Mouse (Mus musculus) hindbrain, embryonic 14.5 days (tissue): ENCODE measurements around the gene Gm20696. TPM values are rescaled to one million over a fixed set of nuclear protein-coding genes. Genes with fewer than 3 reads are reported as not detected.

ENCODE experiments used
- ATAC-seq: fragments of 200-750 bp; cut with Nextera tagmentation; 2 replicates; pipeline ENCODE4 v1.8.0; 2017; ENCODE audit warnings: moderate number of reproducible peaks, mild to moderate bottlenecking, moderate TSS enrichment, moderate library complexity; ENCODE audit not compliant: low FRiP score
- DNase-seq: peaks from one replicate; pipeline ENCODE4 v3.0.0-alpha.2; 2015; ENCODE audit warnings: low spot score
- H3K27ac ChIP-seq: fragments of 300-500 bp; sonication (generic); 2 replicates; pipeline ENCODE4 v1.5.1; 2014; ENCODE audit warnings: mild to moderate bottlenecking, moderate library complexity
- H3K27me3 ChIP-seq: fragments of 300-500 bp; sonication (generic); 2 replicates; pipeline ENCODE4 v1.6.1; 2014; ENCODE audit warnings: mild to moderate bottlenecking, low read length, mixed read lengths; ENCODE audit not compliant: control insufficient read depth, insufficient read depth
- H3K36me3 ChIP-seq: fragments of 300-500 bp; sonication (generic); replicated peaks from 2 replicates; pipeline ENCODE4 v1.6.1; 2014; ENCODE audit not compliant: control insufficient read depth, insufficient read depth
- H3K4me1 ChIP-seq: fragments of 300-500 bp; sonication (generic); replicated peaks from 2 replicates; pipeline ENCODE4 v1.6.1; 2014; ENCODE audit warnings: antibody characterized with exemption, low read length, mixed read lengths; ENCODE audit not compliant: control insufficient read depth, insufficient read depth
- H3K4me2 ChIP-seq: fragments of 300-500 bp; sonication (generic); replicated peaks from 2 replicates; pipeline ENCODE4 v1.6.1; 2014; ENCODE audit warnings: mild to moderate bottlenecking, moderate library complexity
- H3K4me3 ChIP-seq: fragments of 300-500 bp; sonication (generic); replicated peaks from 2 replicates; pipeline ENCODE4 v1.5.1; 2014; ENCODE audit warnings: mild to moderate bottlenecking, low read length
- H3K9ac ChIP-seq: fragments of 300-500 bp; sonication (generic); 2 replicates; pipeline ENCODE4 v1.6.1; 2014
- H3K9me3 ChIP-seq: fragments of 300-500 bp; sonication (generic); 2 replicates; pipeline ENCODE4 v1.6.1; 2016; ENCODE audit warnings: low read length; ENCODE audit not compliant: control insufficient read depth
- WGBS: fragments of 180-500 bp; shearing (Covaris S2); extraction: QIAGEN DNeasy Blood & Tissue Kit; methylation state at CpG from one replicate; pipeline ENCODE4 v1.1.7; 2014; 5-methylcytosine and 5-hydroxymethylcytosine counted together
- polyA plus RNA-seq: library from polyadenylated mRNA; unstranded; fragments of >200 nt; fragmentation: Nextera tagmentation; extraction: Ambion mirVana; gene quantifications from 2 replicates; pipeline ENCODE4 v1.2.1, GENCODE M21; 2014

Gm20696 gene
- polyA plus RNA-seq, 1 experiment from 2014 or later = 2.6 TPM

DNA sequence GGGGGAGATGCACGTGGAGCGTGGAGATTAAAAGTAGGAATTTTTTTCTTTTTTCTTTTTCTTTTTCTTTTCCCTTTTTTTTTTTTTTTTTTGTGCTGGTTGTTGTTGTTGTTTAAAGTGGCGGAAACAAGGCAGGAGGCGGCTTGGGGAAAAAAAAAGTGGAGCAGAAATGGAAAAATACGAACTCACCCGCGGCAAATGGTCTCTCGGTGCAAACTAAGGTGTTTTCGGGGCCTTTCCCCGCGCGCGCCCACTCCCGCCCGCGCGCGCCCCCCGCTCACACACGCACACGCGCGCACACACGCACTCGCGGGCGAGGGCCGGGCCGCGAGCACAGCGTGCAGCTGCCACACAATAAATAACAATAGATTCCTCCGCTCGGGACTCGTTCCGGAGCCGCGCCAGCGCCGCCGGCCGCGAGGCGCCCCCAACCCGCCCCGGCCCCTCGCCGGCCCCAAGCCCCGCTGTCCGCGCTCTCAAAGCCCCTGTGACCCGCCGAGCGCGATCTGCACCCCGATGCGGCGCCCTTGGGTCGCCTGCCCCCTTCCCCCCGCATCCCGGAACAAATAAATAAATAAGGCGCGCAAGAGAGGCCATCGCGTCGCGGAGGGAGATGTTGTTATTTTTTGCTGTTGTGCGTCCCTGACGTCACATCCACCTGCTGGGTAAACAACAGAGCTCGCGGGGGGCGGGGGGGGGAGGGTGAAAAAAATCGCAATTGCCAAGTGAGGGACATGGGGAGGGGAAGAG lies 144.1 kb downstream of the Gm20696 start, which contains the start of gene Foxp1:
TSS of gene Foxp1 (minus strand) at position 363 of the 750 bp plus-strand sequence.
- Histone ChIP-seq H3K4me3 (peak within 1 kb of the TSS; percentile 82), H3K4me1 (0 out of 2 replicates have a peak, but pooled peaks cover 3% of the 10 kb centered on the region), H3K27me3 (0 out of 2 replicates have a peak, but pooled peaks cover 5% of the 10 kb centered on the region), H3K36me3 (no peaks in the 10 kb centered on the region), H3K4me2 (peak within 1 kb of the TSS; percentile 99), H3K27ac (peak within 1 kb of the TSS; percentile 100), H3K9ac (peak within 1 kb of the TSS; percentile 98), H3K9me3 (no peaks in the 10 kb centered on the region)
- ATAC-seq (peak; percentile 64), DNase-seq (peak; percentile 86)
- whole genome bisulfite sequencing = under 1% methylated on average over 71 of the region's 72 CpGs

DNA sequence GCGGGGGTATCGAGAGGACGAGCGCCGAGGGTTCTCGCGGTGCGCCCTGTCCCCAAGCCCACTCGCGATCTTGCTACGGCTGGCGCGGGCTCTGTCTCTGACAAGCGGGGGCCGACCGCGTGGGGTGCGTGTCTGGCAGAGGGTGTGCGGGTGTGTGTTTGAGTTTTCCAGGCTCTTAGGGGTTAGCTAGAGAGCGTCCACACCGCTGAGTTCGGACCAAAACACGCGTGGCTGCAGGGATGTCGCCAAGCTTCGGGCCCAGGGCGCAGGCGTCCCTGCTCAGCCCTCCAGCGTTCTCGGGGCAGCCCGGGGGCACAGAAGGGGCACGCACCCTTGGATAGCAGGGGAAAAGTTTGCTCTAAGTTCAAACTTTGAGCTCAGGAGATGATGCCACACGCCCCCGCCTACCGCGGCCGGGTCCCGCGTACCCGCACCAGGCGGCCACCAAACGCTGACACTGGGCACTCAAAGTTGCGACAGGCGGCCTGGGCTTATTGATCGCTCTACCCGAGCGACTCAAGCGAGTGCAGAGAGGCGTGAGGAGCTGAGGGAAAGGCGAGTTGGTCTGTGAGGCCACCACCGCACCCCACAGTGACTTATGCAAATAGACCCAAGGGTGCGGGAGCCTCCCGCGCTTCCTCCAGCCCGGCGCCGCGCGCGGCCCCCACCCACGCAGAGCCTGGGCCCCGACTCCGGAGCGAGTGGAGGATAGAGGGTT lies 144.8 kb downstream of the Gm20696 start:
- 0 out of 2 replicates have a peak, but pooled peaks cover 5% of the 10 kb centered on the region for H3K27me3 ChIP-seq
- 0 out of 2 replicates have a peak, but pooled peaks cover 3% of the 10 kb centered on the region for H3K4me1 ChIP-seq
- under 1% methylated on average over 64 of the region's 64 CpGs for WGBS
- H3K36me3 ChIP-seq = no peaks in the 10 kb centered on the region
- DNase-seq = no peak
- peak overlapping the region; percentile 82 for H3K4me3 ChIP-seq
- H3K9ac ChIP-seq = peak overlapping the region; percentile 98
- no peaks in the 10 kb centered on the region for H3K9me3 ChIP-seq
- peak overlapping the region; percentile 100 for H3K27ac ChIP-seq
- H3K4me2 ChIP-seq = peak overlapping the region; percentile 99
- peak; percentile 24 for ATAC-seq

DNA sequence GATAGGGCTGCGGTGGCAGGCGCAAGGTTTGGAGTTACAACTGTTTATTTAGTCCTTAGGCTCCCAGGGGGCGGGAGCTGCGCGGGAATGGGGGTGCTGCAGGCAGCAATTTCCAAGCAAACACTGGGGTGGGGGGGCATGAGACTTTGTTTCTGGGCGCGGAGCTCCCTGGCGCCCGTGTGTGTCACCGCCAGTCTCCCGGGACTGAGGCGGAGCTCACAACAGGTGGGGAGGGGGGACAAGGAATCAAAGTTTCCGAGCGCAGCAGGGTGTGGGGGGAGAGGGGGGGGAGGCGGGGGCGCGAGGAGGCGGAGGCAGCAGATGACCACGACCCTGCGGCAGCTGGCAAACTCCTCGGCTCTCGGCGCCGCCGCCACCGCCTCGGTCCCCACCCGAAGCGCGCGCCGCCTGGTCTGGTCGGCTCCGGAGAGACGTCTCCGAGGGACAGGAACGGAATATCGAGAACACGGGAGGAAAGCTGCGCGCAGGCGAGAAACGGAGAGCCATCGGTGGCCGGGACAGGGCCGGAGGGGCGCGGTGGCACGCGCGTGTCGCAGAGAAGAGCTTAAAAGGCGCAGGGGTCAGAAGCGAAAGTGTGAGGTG lies 145.5 kb downstream of the Gm20696 start:
- Histone ChIP-seq H3K36me3 (no peaks in the 10 kb centered on the region), H3K4me1 (0 out of 2 replicates have a peak, but pooled peaks cover 3% of the 10 kb centered on the region), H3K9ac (peak overlapping the region; percentile 98), H3K27ac (peak overlapping the region; percentile 100), H3K27me3 (0 out of 2 replicates have a peak, but pooled peaks cover 5% of the 10 kb centered on the region), H3K9me3 (no peaks in the 10 kb centered on the region), H3K4me2 (peak overlapping the region; percentile 99), H3K4me3 (peak overlapping the region; percentile 82)
- DNase-seq (no peak), ATAC-seq (peak; percentile 52)
- under 1% methylated on average over 50 of the region's 54 CpGs for WGBS

DNA sequence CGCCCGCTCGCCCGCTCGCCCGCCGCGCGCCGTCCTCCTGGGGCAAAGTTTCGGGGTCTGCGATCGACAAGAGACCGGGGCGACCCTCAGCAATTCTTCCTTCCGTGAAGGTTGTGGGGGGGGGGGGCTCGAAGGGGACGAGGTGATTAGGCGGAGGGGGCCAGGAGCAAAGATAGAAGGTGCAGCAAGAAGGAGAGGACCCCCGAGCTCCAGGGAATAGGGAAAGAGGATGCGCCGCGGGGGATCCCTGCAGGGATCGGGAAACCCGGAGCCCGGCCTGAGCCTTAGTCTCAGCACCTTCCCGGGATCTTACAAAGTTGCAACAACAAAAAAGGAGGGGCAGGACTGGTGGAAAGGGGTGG lies 145.9 kb downstream of the Gm20696 start:
- H3K27me3 ChIP-seq = 0 out of 2 replicates have a peak, but pooled peaks cover 5% of the 10 kb centered on the region
- no peak for ATAC-seq

DNA sequence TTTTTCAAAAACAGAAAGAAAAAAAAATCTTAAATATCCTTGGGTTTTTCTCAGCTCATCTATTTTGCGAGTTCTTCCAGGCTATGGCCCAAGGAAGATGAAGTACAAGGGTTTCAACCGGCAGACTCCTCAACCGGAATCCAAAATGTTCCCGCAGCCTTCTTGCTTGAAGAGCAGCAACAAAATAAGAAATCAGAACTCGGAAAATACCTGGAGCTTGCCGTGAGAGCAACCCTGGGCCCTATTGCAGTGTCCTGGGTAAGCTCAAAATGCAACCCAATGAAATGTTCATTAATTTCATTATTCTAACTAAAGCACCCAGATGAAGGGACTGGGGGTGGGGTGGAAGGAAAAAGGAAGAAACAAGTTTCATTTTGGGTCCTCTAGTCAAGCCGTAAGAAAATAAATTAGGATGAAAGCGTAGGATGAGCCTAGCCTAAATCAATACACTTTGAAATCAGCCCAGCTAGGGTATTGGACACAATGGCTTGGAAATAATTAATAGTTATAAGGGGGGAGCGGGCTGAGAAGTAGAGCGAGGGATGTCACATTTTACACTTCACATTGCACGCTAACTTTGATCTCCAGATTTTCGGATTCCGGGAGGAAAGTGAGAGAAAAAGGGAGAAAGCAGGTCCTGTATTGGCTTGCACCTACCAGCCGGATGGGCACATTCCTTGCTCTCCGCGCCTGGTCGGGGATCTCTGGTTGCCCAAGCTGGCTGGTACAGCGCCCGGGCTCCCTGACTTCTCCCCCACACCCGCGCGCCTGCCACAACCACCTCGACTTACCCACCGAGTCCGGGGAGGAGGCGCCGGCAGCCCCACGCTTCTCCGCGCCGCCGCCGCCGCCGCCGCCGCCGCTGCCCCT lies 146.6 kb downstream of the Gm20696 start:
- no peak for ATAC-seq
- WGBS = 3% methylated on average over 37 of the region's 38 CpGs
- peak overlapping the region; percentile 98 for H3K9ac ChIP-seq

More for the DNA sequence above, 145.9 kb downstream of the Gm20696 start:
- H3K4me1 ChIP-seq = 0 out of 2 replicates have a peak, but pooled peaks cover 3% of the 10 kb centered on the region
- peak overlapping the region; percentile 98 for H3K9ac ChIP-seq
- WGBS = under 1% methylated on average over 27 of the region's 27 CpGs
- peak overlapping the region; percentile 100 for H3K27ac ChIP-seq
- H3K9me3 ChIP-seq = no peaks in the 10 kb centered on the region
- DNase-seq = no peak
- H3K36me3 ChIP-seq = no peaks in the 10 kb centered on the region
- peak overlapping the region; percentile 82 for H3K4me3 ChIP-seq
- H3K4me2 ChIP-seq = peak overlapping the region; percentile 99

DNA sequence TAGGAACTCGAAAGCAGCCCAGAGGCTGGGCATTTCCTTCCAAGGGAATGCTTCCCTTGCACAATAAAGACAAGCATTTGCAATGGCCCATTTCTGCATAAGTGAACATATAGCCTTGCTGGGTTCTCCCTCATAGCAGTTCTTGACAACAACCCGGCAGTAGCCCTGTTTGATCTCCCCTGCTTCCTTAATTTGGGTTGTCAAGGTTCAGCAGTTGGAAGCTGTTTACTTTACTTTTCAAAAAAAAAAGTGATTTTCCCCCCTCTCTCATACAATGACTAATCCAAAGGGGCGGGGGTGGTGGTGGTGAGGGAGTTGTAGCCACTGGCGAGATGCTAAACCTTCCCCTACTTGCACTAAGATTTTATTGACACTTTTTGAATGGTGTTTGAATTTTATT lies 147.5 kb downstream of the Gm20696 start:
- ATAC-seq = no peak
- Histone ChIP-seq H3K9me3 (no peaks in the 10 kb centered on the region), H3K4me2 (peak overlapping the region; percentile 99), H3K4me3 (peak overlapping the region; percentile 82), H3K36me3 (no peaks in the 10 kb centered on the region), H3K27ac (no peak overlapping the region), H3K9ac (0 out of 2 replicates have a peak overlapping the region, but pooled peaks have one; percentile 98), H3K27me3 (0 out of 2 replicates have a peak, but pooled peaks cover 5% of the 10 kb centered on the region), H3K4me1 (0 out of 2 replicates have a peak, but pooled peaks cover 3% of the 10 kb centered on the region)
- DNase-seq = no peak
- WGBS = 19% methylated on average over 4 of the region's 4 CpGs

More for the DNA sequence above, 146.6 kb downstream of the Gm20696 start:
- Histone ChIP-seq H3K27ac (peak overlapping the region; percentile 100), H3K36me3 (no peaks in the 10 kb centered on the region), H3K9me3 (no peaks in the 10 kb centered on the region), H3K4me2 (peak overlapping the region; percentile 99), H3K4me1 (0 out of 2 replicates have a peak, but pooled peaks cover 3% of the 10 kb centered on the region), H3K27me3 (0 out of 2 replicates have a peak, but pooled peaks cover 5% of the 10 kb centered on the region), H3K4me3 (peak overlapping the region; percentile 82)
- DNase-seq = no peak

DNA sequence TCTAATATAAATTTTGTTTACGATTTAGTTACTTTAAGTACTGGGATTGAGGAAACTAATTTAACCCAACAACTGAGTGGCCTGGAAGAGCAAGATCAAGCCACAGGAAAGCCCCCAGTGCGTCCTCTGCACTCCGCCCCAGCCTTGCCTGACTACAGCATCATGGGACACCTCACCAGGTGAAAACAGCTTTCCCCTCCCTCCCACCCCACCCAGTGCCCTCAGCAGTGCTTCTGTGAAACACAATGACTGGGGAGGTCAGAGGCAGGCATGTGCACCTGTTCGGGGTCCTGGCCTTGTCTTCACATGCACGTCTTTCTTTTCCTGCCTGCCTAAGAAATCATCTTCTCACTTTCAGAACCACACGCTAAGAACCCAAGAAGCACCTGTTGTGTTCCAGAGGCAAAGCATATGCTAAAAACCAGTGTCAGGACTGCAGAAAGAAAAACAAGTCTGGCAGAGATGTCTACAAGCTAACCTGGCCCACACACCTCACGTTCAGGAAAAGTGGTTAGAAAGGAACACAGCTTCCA lies 150.9 kb downstream of the Gm20696 start:
- 77% methylated on average over 7 of the region's 7 CpGs for WGBS
- no peaks in the 10 kb centered on the region for H3K9me3 ChIP-seq
- no peak for ATAC-seq
- no peak for DNase-seq
- H3K9ac ChIP-seq = no peak overlapping the region
- H3K4me1 ChIP-seq = no peaks in the 10 kb centered on the region; the same call in 1 of the 2 replicates
- H3K27me3 ChIP-seq = peaks cover 5% of the 10 kb centered on the region; the same call in 1 of the 2 replicates
- H3K4me2 ChIP-seq = no peak overlapping the region
- no peak overlapping the region for H3K27ac ChIP-seq
- no peak overlapping the region for H3K4me3 ChIP-seq
- H3K36me3 ChIP-seq = no peaks in the 10 kb centered on the region

DNA sequence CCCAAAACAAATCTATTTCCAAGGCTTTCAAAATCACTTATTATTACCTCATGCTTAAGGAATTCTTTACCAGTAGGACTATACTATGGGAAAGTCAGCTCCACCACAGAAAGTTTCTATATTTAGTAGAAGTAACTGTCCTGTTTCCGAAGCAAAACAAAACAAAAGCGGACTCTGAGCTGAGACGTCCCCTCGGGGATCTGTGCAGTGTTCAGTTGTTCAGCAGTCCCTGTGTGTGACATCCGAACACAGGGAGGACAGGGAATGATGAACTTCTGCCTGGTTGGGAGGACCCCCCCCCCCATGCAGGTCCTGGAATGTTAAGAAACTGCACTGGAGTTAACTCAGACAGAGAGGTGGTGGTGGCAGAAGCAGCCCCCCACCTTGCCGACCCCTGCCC lies 154.7 kb downstream of the Gm20696 start:
- no peaks in the 10 kb centered on the region for H3K9me3 ChIP-seq
- no peak overlapping the region for H3K4me2 ChIP-seq
- ATAC-seq (no peak), DNase-seq (no peak)
- H3K36me3 ChIP-seq = no peaks in the 10 kb centered on the region
- no peaks in the 10 kb centered on the region; the same call in 1 of the 2 replicates for H3K27me3 ChIP-seq
- no peak overlapping the region for H3K9ac ChIP-seq
- no peak overlapping the region for H3K4me3 ChIP-seq
- no peak overlapping the region for H3K27ac ChIP-seq
- 52% methylated on average over 6 of the region's 6 CpGs for WGBS
- H3K4me1 ChIP-seq = peaks cover 11% of the 10 kb centered on the region
